Mouse (Mus musculus) ES-E14 (cell line): ENCODE data around the gene Lipa. TPM values are rescaled to one million over a fixed set of nuclear protein-coding genes. Genes with fewer than 3 reads are reported as not detected.

ENCODE experiments used
- DNase-seq: peaks from one replicate; pipeline ENCODE4 v3.0.0-alpha.2; 2013; ENCODE audit warnings: low read depth, low spot score
- H3K27ac ChIP-seq: 2 replicates; pipeline ENCODE4 v1.5.1; 2012; ENCODE audit warnings: low read depth, mild to moderate bottlenecking, low read length, moderate library complexity, mixed read lengths; ENCODE audit not compliant: poor library complexity, insufficient read depth, severe bottlenecking
- H3K36me3 ChIP-seq: 2 replicates; pipeline ENCODE4 v1.6.1; 2012; ENCODE audit warnings: mild to moderate bottlenecking, low read length, moderate library complexity, mixed read lengths; ENCODE audit not compliant: control insufficient read depth, poor library complexity, insufficient read depth, severe bottlenecking
- H3K4me1 ChIP-seq, 2 experiments: fragments of 150-350 bp in 1 of 2; sonication (generic) in 1 of 2; 2 replicates each; pipeline ENCODE4 v1.6.1; 2012; ENCODE audit warnings: low read length in 2 of 2, mild to moderate bottlenecking in 1 of 2, mixed read lengths in 1 of 2; ENCODE audit not compliant: control insufficient read depth in 2 of 2, insufficient read depth in 2 of 2, poor library complexity in 1 of 2
- H3K4me3 ChIP-seq, 2 experiments: fragments of 150-350 bp in 1 of 2; sonication (generic) in 1 of 2; 2 replicates each; pipeline ENCODE4 v1.5.1; 2012; ENCODE audit warnings: low read length in 2 of 2, low read depth in 1 of 2, mild to moderate bottlenecking in 1 of 2, mixed read lengths in 1 of 2; ENCODE audit not compliant: insufficient read depth in 1 of 2, poor library complexity in 1 of 2, severe bottlenecking in 1 of 2
- H3K9ac ChIP-seq: 2 replicates; pipeline ENCODE4 v1.6.1; 2012; ENCODE audit warnings: low read depth, mild to moderate bottlenecking, low read length, mixed read lengths; ENCODE audit not compliant: poor library complexity, insufficient read depth, severe bottlenecking
- H3K9me3 ChIP-seq: fragments of 150-350 bp; sonication (generic); 2 replicates; pipeline ENCODE4 v1.6.1; 2012; ENCODE audit warnings: low read depth, mild to moderate bottlenecking, low read length; ENCODE audit not compliant: control insufficient read depth, insufficient read depth
- CHD2 ChIP-seq: IDR thresholded peaks from 2 replicates; pipeline ENCODE4 v1.6.1; 2014; ENCODE audit warnings: mild to moderate bottlenecking, low read depth, low read length, inconsistent platforms
- HCFC1 ChIP-seq: IDR thresholded peaks from 2 replicates; pipeline ENCODE4 v1.6.1; 2012; ENCODE audit warnings: low read length, inconsistent platforms, borderline replicate concordance; ENCODE audit not compliant: insufficient read depth
- MAFK ChIP-seq: IDR thresholded peaks from 2 replicates; pipeline ENCODE4 v1.6.1; 2014; ENCODE audit warnings: mild to moderate bottlenecking, low read depth, low read length, inconsistent platforms; ENCODE audit not compliant: insufficient read depth
- ZC3H11A ChIP-seq: IDR thresholded peaks from 2 replicates; pipeline ENCODE4 v1.6.1; 2012; ENCODE audit warnings: low read depth, mild to moderate bottlenecking, inconsistent platforms, low read length, borderline replicate concordance
- ZNF384 ChIP-seq: IDR thresholded peaks from 2 replicates; pipeline ENCODE4 v1.6.1; 2012; ENCODE audit warnings: low read depth, low read length, inconsistent platforms
- in situ Hi-C, 2 experiments: fragments of 600-800 bp; cut with MboI; formaldehyde crosslinking; loops; one replicate each; pipeline ENCODE4 v1.15.1; 2025; ENCODE audit warnings: low sequenced_read_pairs in 2 of 2, inconsistent platforms in 1 of 2; ENCODE audit not compliant: unreplicated experiment in 2 of 2
- total RNA-seq: library from RNA; depleted of rRNA; stranded (reverse); fragments of 300-350 nt; gene quantifications from 2 replicates; pipeline ENCODE4 v1.2.3, GENCODE M21; 2012

The Lipa gene
- total RNA-seq, 1 experiment, result 10.7 TPM

- no peak overlapping the region for H3K4me3 ChIP-seq
- no peaks in the 10 kb centered on the region for H3K36me3 ChIP-seq
- no peaks in the 10 kb centered on the region for H3K4me1 ChIP-seq
- no peak for DNase-seq
- H3K9me3 ChIP-seq, result no peaks in the 10 kb centered on the region
- in situ Hi-C loops, result no loop called here
- H3K27ac ChIP-seq, result no peak overlapping the region
- TF ChIP-seq HCFC1 (no peak), MAFK (no peak), CHD2 (no peak), ZC3H11A (no peak), ZNF384 (no peak)
- H3K9ac ChIP-seq, result no peak overlapping the region
These were observed 59.1 kb downstream of the Lipa start for GRCm38 (mm10) chr19:34468216-34468615.

- TF ChIP-seq ZC3H11A (no peak), MAFK (no peak), CHD2 (no peak), ZNF384 (no peak), HCFC1 (no peak)
- Histone ChIP-seq H3K36me3 (no peaks in the 10 kb centered on the region), H3K9ac (no peak overlapping the region), H3K4me3 (no peak overlapping the region), H3K27ac (no peak overlapping the region), H3K9me3 (no peaks in the 10 kb centered on the region), H3K4me1 (no peaks in the 10 kb centered on the region)
- in situ Hi-C loops, result no loop called here
- no peak for DNase-seq
These were observed 62.8 kb downstream of the Lipa start for GRCm38 (mm10) chr19:34464453-34464852.

DNA sequence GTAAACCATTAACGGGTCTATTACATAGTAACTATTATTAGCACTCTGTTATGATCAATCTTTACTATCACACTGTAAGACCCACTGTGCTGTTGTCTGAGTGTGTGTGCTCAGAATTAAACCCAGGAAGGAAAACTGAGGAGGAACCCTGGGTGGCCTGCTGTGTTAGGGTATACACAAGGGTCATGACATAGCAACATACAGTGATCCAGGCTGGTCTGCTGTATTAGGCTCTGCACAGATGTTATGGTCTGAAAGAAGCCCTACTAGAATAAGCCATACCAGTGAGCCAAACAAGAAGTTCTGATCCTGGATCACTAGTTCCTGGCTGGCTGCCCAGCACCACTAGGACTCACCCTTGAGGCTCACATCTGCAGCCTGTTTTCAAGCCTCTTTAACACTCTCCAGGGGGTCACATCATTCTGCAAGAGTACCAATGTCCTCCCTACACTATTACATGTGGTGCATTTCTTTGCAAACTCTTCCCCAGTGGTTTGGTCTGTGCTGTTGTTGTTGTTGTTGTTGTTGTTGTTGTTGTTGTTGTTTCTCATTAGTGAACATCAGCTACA, 65.7 kb downstream of the Lipa start:
- no peak for DNase-seq
- in situ Hi-C loops, result no loop called here
- Histone ChIP-seq H3K27ac (no peak overlapping the region), H3K4me3 (no peak overlapping the region), H3K4me1 (no peaks in the 10 kb centered on the region), H3K36me3 (no peaks in the 10 kb centered on the region), H3K9me3 (no peaks in the 10 kb centered on the region), H3K9ac (no peak overlapping the region)
- TF ChIP-seq ZC3H11A, result no peak
- TF ChIP-seq CHD2, result no peak

DNA sequence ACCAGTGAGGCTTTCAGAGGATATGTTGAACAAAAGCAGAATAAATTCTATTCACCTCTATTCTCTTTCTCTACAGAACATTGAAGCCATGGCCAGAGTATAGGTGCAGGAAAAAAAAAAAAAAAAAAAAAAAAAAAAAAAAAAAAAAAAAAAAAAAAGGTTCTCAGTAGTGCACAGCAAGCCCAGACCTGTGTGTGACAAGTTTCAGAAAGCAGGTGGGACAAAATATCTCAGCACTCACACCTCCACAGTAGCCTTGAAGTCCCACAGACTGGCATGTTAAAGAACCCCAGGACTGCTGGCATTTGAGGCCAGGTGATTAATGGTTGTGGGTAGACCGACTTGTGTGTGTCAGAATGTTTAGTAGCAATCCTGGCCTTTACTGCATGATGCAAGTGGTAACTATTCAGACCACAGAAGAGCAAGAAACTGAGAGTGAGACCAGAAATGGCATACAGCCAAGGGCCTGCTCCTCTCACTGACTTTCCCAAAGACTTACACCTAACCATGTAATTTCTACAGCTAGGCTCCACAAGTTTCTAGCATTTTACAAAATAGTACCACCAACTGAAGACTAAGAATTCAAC, 76.4 kb downstream of the Lipa start:
- H3K27ac ChIP-seq, result no peak overlapping the region
- DNase-seq, result no peak
- H3K36me3 ChIP-seq, result no peaks in the 10 kb centered on the region
- H3K9ac ChIP-seq, result no peak overlapping the region
- H3K9me3 ChIP-seq, result no peaks in the 10 kb centered on the region
- H3K4me1 ChIP-seq, result no peaks in the 10 kb centered on the region
- TF ChIP-seq CHD2, result no peak
- peak; percentile 73 for TF ChIP-seq ZNF384
- in situ Hi-C loops, result no loop called here
- no peak overlapping the region for H3K4me3 ChIP-seq

DNA sequence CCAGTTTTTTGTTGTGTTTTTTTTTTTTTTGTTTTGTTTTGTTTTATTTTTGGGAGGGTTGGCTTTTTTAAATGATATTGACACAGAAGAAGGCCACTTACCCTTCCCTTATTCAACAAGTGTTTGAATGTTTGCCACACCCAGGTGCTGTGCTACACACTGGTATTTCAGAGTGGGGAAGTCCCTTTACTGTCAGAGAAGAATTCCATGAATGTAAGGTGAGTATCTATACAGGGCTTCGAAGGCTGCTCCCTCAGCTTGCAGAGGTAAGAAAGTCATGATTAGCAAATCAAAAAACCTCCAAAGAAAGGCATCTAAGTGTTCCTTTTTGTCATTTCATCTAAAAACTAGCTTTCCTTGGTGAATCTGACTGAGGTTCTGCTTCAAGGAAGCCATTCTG, 78.4 kb downstream of the Lipa start:
- Histone ChIP-seq H3K4me3 (no peak overlapping the region), H3K36me3 (no peaks in the 10 kb centered on the region), H3K9me3 (no peaks in the 10 kb centered on the region), H3K27ac (no peak overlapping the region), H3K9ac (no peak overlapping the region), H3K4me1 (no peaks in the 10 kb centered on the region)
- in situ Hi-C loops, result no loop called here
- DNase-seq, result peak; percentile 16
- TF ChIP-seq MAFK (no peak), CHD2 (no peak), ZNF384 (no peak), ZC3H11A (no peak), HCFC1 (no peak)
